Mouse (Mus musculus): ENCODE data around the gene Kcnt2.

DNA sequence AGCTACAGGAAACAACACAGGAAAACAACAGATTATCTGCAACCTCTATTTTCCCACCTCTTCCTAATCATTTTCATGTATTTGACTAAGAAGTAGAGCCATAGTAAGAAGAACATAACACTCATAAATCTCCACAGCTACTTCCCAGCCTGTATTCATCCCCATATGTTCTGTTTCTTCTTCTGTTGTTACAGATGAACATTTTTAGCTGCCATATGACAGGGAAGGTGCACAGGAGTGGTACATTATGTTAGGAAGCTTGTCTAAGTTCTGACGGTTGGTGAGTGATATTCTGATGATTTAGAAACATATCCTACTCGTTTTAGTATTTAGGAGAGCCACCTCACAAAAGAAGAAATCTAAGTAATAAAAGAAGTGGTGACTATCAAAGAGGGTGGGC is 231.0 kb downstream of the Kcnt2 start:
- no peak for TF ChIP-seq POLR2A (IDR thresholded peaks at IDR 0.05; ENCODE audit: insufficient read depth, low read length)
- TF ChIP-seq CTCF (IDR thresholded peaks at IDR 0.05; ENCODE audit: low read depth, low read length): no peak
- TF ChIP-seq EP300 (IDR thresholded peaks at IDR 0.05; ENCODE audit: insufficient read depth, low read depth, low read length): no peak
